Mouse (Mus musculus) hindbrain, embryonic 13.5 days (tissue): ENCODE results near the gene Lyz2. TPM values are rescaled to one million over a fixed set of nuclear protein-coding genes. Genes with fewer than 3 reads are reported as not detected.

Source experiments
- polyA plus RNA-seq: library from polyadenylated mRNA; unstranded; fragments of >200 nt; fragmentation: Nextera tagmentation; extraction: Ambion mirVana; gene quantifications from 2 replicates; pipeline ENCODE4 v1.2.1, GENCODE M21; 2015

Gene Lyz2
- polyA plus RNA-seq, 1 experiment from 2014 or later = 29.3 TPM

Other genes with a start within 250 kb of the Lyz2 start
- not detected in 2 replicates for gene Lrrc10, start 237.0 kb downstream of the Lyz2 start, polyA plus RNA-seq
- gene Cct2, start 218.5 kb downstream of the Lyz2 start, polyA plus RNA-seq = 276 and 284 TPM in 2 replicates
- 18.6 and 20.5 TPM in 2 replicates for gene Frs2, start 133.8 kb downstream of the Lyz2 start, polyA plus RNA-seq
- gene Yeats4, start 57.8 kb downstream of the Lyz2 start, polyA plus RNA-seq = 126 and 127 TPM in 2 replicates
- 0.16 TPM in 1 of 2 replicates, not detected in the other for gene 9530003J23Rik, start 43.6 kb downstream of the Lyz2 start, polyA plus RNA-seq
- not detected in 2 replicates for gene Lyz1, start 10.5 kb upstream of the Lyz2 start, polyA plus RNA-seq
- 177 and 179 TPM in 2 replicates for gene Cpsf6, start 97.7 kb upstream of the Lyz2 start, polyA plus RNA-seq